Mouse (Mus musculus) midbrain, embryonic 11.5 days (tissue): Measurements from ENCODE around the gene Pcbp2. TPM values are rescaled to one million over a fixed set of nuclear protein-coding genes. Genes with fewer than 3 reads are reported as not detected.

Source experiments
- ATAC-seq: fragments of 200-750 bp; cut with Nextera tagmentation; 2 replicates; pipeline ENCODE4 v1.8.0; 2017; ENCODE audit warnings: moderate TSS enrichment, moderate library complexity; ENCODE audit not compliant: low FRiP score
- DNase-seq: peaks from one replicate; pipeline ENCODE4 v3.0.0; 2015; ENCODE audit warnings: low spot score; ENCODE audit errors: missing footprints
- H3K27ac ChIP-seq: fragments of 300-500 bp; sonication (generic); 2 replicates; pipeline ENCODE4 v1.5.1; 2014; ENCODE audit warnings: low read depth, low read length
- H3K27me3 ChIP-seq: fragments of 300-500 bp; sonication (generic); 2 replicates; pipeline ENCODE4 v1.6.1; 2014; ENCODE audit warnings: mild to moderate bottlenecking, low read length, moderate library complexity, mixed read lengths; ENCODE audit not compliant: control insufficient read depth, insufficient read depth
- H3K36me3 ChIP-seq: fragments of 300-500 bp; sonication (generic); 2 replicates; pipeline ENCODE4 v1.6.1; 2014; ENCODE audit warnings: mild to moderate bottlenecking, low read length, moderate library complexity, mixed read lengths; ENCODE audit not compliant: control insufficient read depth, insufficient read depth
- H3K4me1 ChIP-seq: fragments of 300-500 bp; sonication (generic); 2 replicates; pipeline ENCODE4 v1.6.1; 2014; ENCODE audit warnings: low read length; ENCODE audit not compliant: control insufficient read depth, insufficient read depth
- H3K4me2 ChIP-seq: fragments of 300-500 bp; sonication (generic); 2 replicates; pipeline ENCODE4 v1.6.1; 2014; ENCODE audit warnings: mild to moderate bottlenecking, moderate library complexity
- H3K4me3 ChIP-seq: fragments of 300-500 bp; sonication (generic); 2 replicates; pipeline ENCODE4 v1.5.1; 2014; ENCODE audit warnings: low read depth, low read length
- H3K9ac ChIP-seq: fragments of 300-500 bp; sonication (generic); 2 replicates; pipeline ENCODE4 v1.6.1; 2014; ENCODE audit warnings: low read length
- H3K9me3 ChIP-seq: fragments of 300-500 bp; sonication (generic); 2 replicates; pipeline ENCODE4 v1.6.1; 2016; ENCODE audit warnings: low read length; ENCODE audit not compliant: control insufficient read depth
- whole genome bisulfite sequencing: fragments of 180-500 bp; shearing (Covaris S2); extraction: QIAGEN DNeasy Blood & Tissue Kit; methylation state at CpG from one replicate; pipeline ENCODE4 v1.1.7; 2014; 5-methylcytosine and 5-hydroxymethylcytosine counted together
- polyA plus RNA-seq: library from polyadenylated mRNA; unstranded; fragments of >200 nt; fragmentation: Nextera tagmentation; extraction: Ambion mirVana; gene quantifications from 2 replicates; pipeline ENCODE4 v1.2.1, GENCODE M21; 2014

Pcbp2 gene
- polyA plus RNA-seq, 1 experiment from 2014 or later, result 255 TPM

- Histone ChIP-seq H3K27me3 (no peaks in the 10 kb centered on the region), H3K36me3 (peaks cover under 1% of the 10 kb centered on the region; the same call in 1 of the 2 replicates), H3K27ac (no peak overlapping the region), H3K9ac (no peak overlapping the region), H3K4me1 (no peaks in the 10 kb centered on the region), H3K9me3 (no peaks in the 10 kb centered on the region), H3K4me2 (no peak overlapping the region), H3K4me3 (no peak overlapping the region)
- 95% methylated on average over 7 of the region's 7 CpGs for WGBS
- DNase-seq (peak; percentile 54), ATAC-seq (no peak)
These were observed 63.6 kb downstream of the Pcbp2 start for GRCm38 (mm10) chr15:102533926-102534325.

GRCm38 (mm10) chr15:102544801-102545200 is 74.5 kb downstream of the Pcbp2 start:
- H3K4me3 ChIP-seq, result no peak overlapping the region
- WGBS, result 89% methylated on average over 4 of the region's 4 CpGs
- no peaks in the 10 kb centered on the region for H3K27me3 ChIP-seq
- no peak overlapping the region for H3K9ac ChIP-seq
- no peaks in the 10 kb centered on the region for H3K4me1 ChIP-seq
- no peak overlapping the region for H3K27ac ChIP-seq
- no peak overlapping the region for H3K4me2 ChIP-seq
- H3K9me3 ChIP-seq, result no peaks in the 10 kb centered on the region
- H3K36me3 ChIP-seq, result peaks cover 5% of the 10 kb centered on the region; the same call in 1 of the 2 replicates
- DNase-seq (peak; percentile 12), ATAC-seq (no peak)

GRCm38 (mm10) chr15:102546246-102546645 is 75.9 kb downstream of the Pcbp2 start:
- Histone ChIP-seq H3K4me3 (no peak overlapping the region), H3K4me2 (no peak overlapping the region), H3K9ac (no peak overlapping the region), H3K36me3 (no peaks in the 10 kb centered on the region; the same call in 1 of the 2 replicates), H3K27me3 (no peaks in the 10 kb centered on the region), H3K27ac (no peak overlapping the region), H3K9me3 (no peaks in the 10 kb centered on the region), H3K4me1 (no peaks in the 10 kb centered on the region)
- 87% methylated on average over 3 of the region's 3 CpGs for WGBS
- DNase-seq (peak; percentile 64), ATAC-seq (no peak)

GRCm38 (mm10) chr15:102546677-102547427 is 76.5 kb downstream of the Pcbp2 start:
- WGBS, result 93% methylated on average over 3 of the region's 3 CpGs
- ATAC-seq, result no peak
- Histone ChIP-seq H3K27me3 (no peaks in the 10 kb centered on the region), H3K4me2 (no peak overlapping the region), H3K36me3 (no peaks in the 10 kb centered on the region; the same call in 1 of the 2 replicates), H3K4me1 (no peaks in the 10 kb centered on the region), H3K9ac (no peak overlapping the region), H3K4me3 (no peak overlapping the region), H3K27ac (no peak overlapping the region), H3K9me3 (no peaks in the 10 kb centered on the region)
- DNase-seq, result peak; percentile 51

DNA sequence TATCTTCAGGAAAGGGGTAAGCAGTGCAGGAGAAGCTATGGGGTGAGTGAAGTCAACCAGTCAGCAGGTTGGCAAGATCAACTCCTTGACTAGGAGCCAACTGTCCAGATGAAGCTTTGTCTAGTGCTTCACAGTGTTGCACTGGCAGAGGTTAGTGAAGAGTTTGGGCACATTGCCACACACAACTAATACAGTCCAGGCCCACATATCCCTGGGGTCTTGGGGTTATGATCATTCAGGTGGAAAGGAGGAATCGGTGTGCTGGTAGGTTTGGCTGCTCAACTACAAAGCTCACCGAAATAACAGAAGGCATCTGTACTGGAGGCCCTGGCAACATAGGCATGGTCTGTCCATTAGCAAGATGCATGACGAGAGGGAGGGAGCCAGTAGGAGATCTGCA is 77.1 kb downstream of the Pcbp2 start:
- Histone ChIP-seq H3K9ac (no peak overlapping the region), H3K36me3 (no peaks in the 10 kb centered on the region; the same call in 1 of the 2 replicates), H3K4me3 (no peak overlapping the region), H3K4me2 (no peak overlapping the region), H3K27me3 (no peaks in the 10 kb centered on the region), H3K4me1 (no peaks in the 10 kb centered on the region), H3K27ac (no peak overlapping the region), H3K9me3 (no peaks in the 10 kb centered on the region)
- ATAC-seq (no peak), DNase-seq (no peak)
- 96% methylated on average over 3 of the region's 3 CpGs for WGBS

Other genes starting within 250 kb of the Pcbp2 start
- gene Itgb7, start 238.6 kb upstream of the Pcbp2 start, polyA plus RNA-seq, result 0.15 and 0.55 TPM in 2 replicates
- 10.1 and 10.5 TPM in 2 replicates for gene Rarg, start 213.0 kb upstream of the Pcbp2 start, polyA plus RNA-seq
- 0.15 and 0.23 TPM in 2 replicates for gene Gm9918, start 200.0 kb upstream of the Pcbp2 start, polyA plus RNA-seq
- gene Mfsd5, start 191.1 kb upstream of the Pcbp2 start, polyA plus RNA-seq, result 50.8 and 53.0 TPM in 2 replicates
- gene Espl1, start 174.3 kb upstream of the Pcbp2 start, polyA plus RNA-seq, result 29.4 and 33.3 TPM in 2 replicates
- gene Pfdn5, start 144.4 kb upstream of the Pcbp2 start, polyA plus RNA-seq, result 404 and 408 TPM in 2 replicates
- gene Myg1, start 138.8 kb upstream of the Pcbp2 start, polyA plus RNA-seq, result 97.8 and 99.5 TPM in 2 replicates
- gene Aaas, start 119.8 kb upstream of the Pcbp2 start, polyA plus RNA-seq, result 76.5 and 82.5 TPM in 2 replicates
- gene Sp7, start 103.4 kb upstream of the Pcbp2 start, polyA plus RNA-seq, result 0.51 and 0.90 TPM in 2 replicates
- 11.2 and 11.7 TPM in 2 replicates for gene Sp1, start 64.4 kb upstream of the Pcbp2 start, polyA plus RNA-seq
- gene Amhr2, start 25.2 kb upstream of the Pcbp2 start, polyA plus RNA-seq, result 0.37 TPM in 1 of 2 replicates, not detected in the other
- 92.7 and 110 TPM in 2 replicates for gene Prr13, start 11.5 kb upstream of the Pcbp2 start, polyA plus RNA-seq
- gene Gm10337, start 33.2 kb downstream of the Pcbp2 start, polyA plus RNA-seq, result 6.7 TPM in 1 of 2 replicates, not detected in the other
- gene Map3k12, start 46.5 kb downstream of the Pcbp2 start, polyA plus RNA-seq, result 16.4 and 19.7 TPM in 2 replicates
- 91.2 and 96.6 TPM in 2 replicates for gene Tarbp2, start 47.7 kb downstream of the Pcbp2 start, polyA plus RNA-seq
- gene Npff, start 54.4 kb downstream of the Pcbp2 start, polyA plus RNA-seq, result 0.98 and 1.9 TPM in 2 replicates
- 0.08 TPM in 1 of 2 replicates, not detected in the other for gene Gm28047, start 154.5 kb downstream of the Pcbp2 start, polyA plus RNA-seq
- 9.8 and 13.1 TPM in 2 replicates for gene Atf7, start 154.9 kb downstream of the Pcbp2 start, polyA plus RNA-seq
- gene Atp5g2, start 201.8 kb downstream of the Pcbp2 start, polyA plus RNA-seq, result 67.4 and 71.3 TPM in 2 replicates